Mouse (Mus musculus) C2C12 (cell line): Measurements from ENCODE around the gene 4921517D22Rik.

Source experiments
- CEBPB ChIP-seq: IDR thresholded peaks from one replicate; pipeline ENCODE4 v1.6.1; 2011; ENCODE audit warnings: low read depth, mild to moderate bottlenecking, control low read depth, moderate library complexity
- CTCF ChIP-seq: IDR thresholded peaks from one replicate; pipeline ENCODE4 v1.5.1; 2011; ENCODE audit not compliant: control insufficient read depth, insufficient read depth, insufficient read length
- FOSL1 ChIP-seq: IDR thresholded peaks from one replicate; pipeline ENCODE4 v1.8.0; 2011; ENCODE audit warnings: mild to moderate bottlenecking, low read length; ENCODE audit not compliant: poor library complexity, insufficient read depth, severe bottlenecking
- MAX ChIP-seq: IDR thresholded peaks from one replicate; pipeline ENCODE4 v1.6.1; 2011; ENCODE audit warnings: mild to moderate bottlenecking, control low read depth
- MYOD1 ChIP-seq: IDR thresholded peaks from one replicate; pipeline ENCODE4 v1.6.1; 2011; ENCODE audit warnings: low read depth; ENCODE audit not compliant: control insufficient read depth, insufficient read length
- MYOG ChIP-seq: IDR thresholded peaks from one replicate; pipeline ENCODE4 v1.6.1; 2011; ENCODE audit not compliant: control insufficient read depth, insufficient read length; ENCODE audit errors: extremely low read depth
- USF1 ChIP-seq: IDR thresholded peaks from one replicate; pipeline ENCODE4 v1.6.1; 2011; ENCODE audit warnings: low read depth, mild to moderate bottlenecking, control low read depth, moderate library complexity

DNA sequence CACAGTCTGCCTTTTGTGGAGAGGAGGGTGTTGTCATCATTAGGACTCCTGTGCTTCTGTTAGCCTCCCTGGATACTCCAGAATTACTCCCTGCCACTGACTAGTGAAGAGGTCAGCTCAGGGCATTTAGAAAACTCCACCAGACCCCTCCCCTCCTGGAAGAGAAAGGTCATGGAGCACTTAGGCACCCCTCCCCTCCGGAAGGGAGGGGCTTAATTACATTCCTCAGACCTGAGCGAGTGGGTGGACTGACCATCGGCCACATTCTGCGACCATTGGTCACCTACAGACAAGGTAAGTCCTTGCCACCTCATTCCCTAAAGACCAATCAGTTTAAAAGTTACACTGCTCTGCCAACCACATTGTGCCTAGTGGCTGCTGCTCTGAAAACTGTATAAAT lies 14.6 kb downstream of the 4921517D22Rik start:
- TF ChIP-seq MYOG (no peak), CTCF (no peak), MYOD1 (no peak), MAX (no peak), USF1 (no peak), CEBPB (no peak), FOSL1 (no peak)
